Mouse (Mus musculus): Measurements from ENCODE around the gene Eps8.
A peak's percentile ranks its signal among the peaks of the same experiment; 100 is the strongest.
"Not testable (repeated sequence)": the region's sequence is repeated elsewhere in the genome, so short reads cannot be mapped to it uniquely, and the experiment has no call there.

Gene Eps8

DNA sequence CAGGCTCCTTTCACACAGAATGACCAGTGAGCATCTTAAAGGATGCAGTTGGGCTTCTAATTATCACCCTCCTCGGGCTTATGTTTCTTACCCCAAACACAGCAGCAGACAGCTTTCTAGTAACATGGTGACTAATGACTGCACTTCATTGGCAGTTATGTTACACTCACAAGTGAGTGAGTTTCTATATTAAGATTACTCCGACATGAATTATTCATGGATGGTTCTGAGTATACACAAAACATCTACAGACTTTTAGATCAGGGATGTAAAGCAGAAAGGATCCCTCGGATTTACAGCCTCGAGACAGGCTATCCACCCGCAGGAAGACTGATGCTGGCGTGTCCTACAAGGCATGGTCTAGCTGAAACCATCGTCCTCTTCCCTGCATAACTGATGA is 171.8 kb downstream of the Eps8 start:
- ATAC-seq (ENCODE audit: low TSS enrichment): peak; percentile 93

DNA sequence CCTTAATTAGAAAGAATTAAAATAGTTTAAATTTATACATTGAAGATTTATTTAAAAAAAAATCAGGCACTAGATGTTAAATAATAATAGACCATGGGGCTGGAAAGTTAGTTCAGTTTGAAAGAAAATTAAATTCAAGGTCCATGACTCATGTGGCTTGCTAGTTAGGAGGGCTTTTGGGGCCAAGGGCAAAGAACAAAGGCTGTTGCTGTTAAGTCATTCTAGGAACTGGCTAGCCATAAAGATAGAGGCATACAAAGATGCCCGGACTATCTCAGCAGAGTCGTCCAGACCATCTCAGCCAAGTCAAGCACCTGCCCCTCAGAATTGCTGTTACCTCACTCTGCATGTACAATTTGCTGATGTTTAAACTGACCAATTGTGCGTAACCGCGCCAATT is 179.0 kb downstream of the Eps8 start:
- not testable (repeated sequence) for ATAC-seq (ENCODE audit: low TSS enrichment)

DNA sequence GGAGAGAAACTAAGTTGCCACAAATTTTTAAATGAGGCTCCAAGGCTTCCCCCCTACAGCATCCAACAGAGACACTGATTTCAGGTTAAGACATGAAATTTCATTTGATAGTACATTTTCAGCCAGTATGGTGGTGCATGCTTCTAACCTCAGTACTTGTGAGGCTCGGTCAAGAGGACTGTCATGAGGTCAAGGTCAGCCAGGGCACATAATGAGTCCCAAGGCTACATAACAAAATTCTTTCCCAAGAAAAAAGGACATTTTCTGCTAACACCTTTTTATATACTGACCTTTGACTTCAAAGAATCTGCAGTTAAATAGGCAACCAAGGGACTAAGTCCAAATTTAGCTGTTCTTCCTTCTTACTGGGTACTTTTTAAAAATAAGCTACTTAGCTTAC is 181.2 kb downstream of the Eps8 start:
- no peak for ATAC-seq (ENCODE audit: low TSS enrichment)

DNA sequence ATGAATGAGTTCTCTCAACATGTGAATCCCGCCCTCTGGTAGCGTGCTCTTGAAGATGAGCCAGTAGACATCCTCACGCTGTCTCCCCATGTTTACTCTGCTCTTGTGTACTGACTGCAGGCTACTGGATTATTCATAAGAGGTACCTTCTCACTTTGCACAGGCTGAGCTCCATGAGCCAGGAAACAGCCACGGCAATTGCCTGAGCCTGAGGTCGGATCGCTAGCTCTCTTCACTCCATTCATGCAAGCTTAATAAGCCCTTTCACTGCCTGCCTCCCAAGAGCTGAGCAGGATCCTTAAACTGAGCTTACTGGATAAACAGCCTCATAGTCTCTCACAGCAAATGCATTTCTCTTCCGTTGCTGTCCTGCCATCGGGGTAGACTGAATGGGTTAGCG is 182.5 kb downstream of the Eps8 start:
- peak; percentile 52 for ATAC-seq (ENCODE audit: low TSS enrichment)

DNA sequence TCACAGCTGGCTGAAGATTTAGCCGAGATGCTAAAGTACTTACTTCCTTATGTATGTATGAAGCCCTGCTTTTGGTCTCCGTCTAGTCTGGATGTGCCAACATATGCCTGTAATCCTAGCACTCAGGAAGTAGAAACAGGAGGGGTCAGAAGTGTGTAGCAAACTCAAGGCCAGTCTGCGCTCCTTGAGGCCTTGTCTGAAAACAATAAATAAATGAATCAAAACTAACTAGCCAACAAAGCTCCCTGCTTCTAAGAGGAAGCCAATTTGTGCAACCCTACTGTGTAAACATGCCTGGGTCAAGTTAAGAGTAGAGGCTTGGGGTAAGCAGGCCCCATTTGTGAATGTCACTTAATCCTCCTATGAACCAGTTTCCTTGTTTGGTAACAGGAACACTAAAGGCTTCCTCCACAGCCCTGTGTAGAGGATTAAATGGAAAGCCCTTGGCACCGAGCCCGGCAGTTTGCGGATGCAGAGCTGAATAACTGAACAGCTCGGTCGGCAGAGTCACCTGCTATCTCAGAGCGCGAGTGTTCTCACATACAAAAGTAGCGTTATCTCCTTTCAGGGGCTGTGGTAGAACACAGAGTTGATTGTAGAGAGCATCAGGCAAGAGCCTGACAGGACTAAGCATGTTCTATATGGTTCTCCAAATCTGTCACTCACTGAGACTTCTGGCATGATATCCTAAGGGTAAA is 183.6 kb downstream of the Eps8 start:
- peak; percentile 73 for ATAC-seq (ENCODE audit: low TSS enrichment)

DNA sequence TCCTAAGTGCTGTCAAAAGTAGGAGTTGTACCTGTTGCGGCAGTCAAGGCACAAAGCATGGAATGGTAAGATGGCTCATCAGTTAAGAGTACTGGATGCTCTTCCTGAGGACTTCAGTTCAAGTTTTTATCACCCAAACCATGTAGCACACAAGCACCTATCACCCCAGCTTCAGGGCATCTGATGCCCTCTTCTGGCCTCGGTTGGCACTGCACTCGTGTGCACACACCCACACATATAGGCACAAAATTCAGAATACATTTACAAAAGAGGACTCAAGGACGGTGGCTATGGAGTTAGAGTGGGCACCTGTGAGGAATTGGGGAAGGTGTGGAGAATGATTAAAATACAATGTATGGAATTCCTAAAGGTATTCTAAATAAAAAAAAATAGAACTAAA is 185.1 kb downstream of the Eps8 start:
- ATAC-seq (ENCODE audit: low TSS enrichment): no peak

DNA sequence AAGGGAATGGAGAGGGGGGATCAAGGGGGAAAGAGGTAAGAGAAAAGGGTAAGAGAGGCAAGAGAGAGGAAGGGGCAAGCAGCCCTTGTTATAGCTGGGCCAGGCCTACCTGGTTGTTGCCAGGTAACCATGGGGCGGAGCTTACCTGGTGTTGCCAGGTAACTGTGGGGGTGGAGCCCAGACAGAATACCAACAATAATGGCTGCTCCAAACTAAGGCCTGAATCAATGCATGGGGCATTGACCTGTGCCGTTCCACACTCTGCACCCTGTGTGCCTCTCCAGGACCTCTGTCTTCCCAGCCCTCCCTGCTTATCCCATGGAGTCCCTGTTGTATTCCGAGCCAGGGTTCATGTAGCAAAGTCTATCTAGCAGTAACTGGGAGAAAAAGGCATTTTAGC is 187.0 kb downstream of the Eps8 start:
- ATAC-seq (ENCODE audit: low TSS enrichment): no peak

DNA sequence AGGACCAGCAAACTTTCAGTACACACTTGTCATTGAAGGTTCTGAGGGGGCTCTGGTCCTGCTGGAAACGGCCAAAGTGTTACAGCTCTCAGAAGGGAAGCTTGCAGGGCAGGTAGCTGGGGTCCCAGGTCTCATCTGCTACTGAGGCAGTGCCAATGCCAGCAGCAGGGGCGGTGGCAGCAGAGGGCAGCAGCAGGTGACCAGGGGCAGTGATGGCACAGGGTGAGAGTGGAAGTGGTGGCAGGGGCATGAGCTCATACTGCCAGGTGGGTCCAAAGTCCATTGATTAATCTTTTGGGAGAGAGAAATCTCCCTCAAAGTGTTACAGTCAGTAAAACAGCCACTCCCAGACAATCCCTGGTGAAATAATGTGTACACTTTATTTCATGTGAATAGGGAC is 188.4 kb downstream of the Eps8 start:
- no peak for ATAC-seq (ENCODE audit: low TSS enrichment)

DNA sequence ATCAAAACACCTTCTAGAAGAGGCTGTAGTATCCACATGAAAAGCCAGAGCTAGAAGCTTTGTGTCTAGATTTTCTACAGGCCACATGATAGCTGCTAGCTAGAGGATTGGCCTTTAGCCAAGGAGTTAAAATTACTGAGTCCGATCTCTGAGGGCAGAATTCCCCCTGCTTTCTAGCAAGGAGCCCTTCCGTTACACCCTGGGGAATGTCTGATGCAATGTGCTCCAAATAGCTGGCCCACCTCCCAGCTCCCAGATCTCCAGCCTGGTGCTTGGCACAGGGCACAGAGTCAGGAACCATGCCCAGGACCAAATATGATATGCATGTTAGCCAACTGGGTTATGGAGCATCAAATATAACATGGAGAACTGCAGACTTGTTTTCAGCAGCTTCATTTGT is 189.4 kb downstream of the Eps8 start:
- 0 out of 2 replicates have a peak, but pooled peaks have one; percentile 27 for ATAC-seq (ENCODE audit: low TSS enrichment)

DNA sequence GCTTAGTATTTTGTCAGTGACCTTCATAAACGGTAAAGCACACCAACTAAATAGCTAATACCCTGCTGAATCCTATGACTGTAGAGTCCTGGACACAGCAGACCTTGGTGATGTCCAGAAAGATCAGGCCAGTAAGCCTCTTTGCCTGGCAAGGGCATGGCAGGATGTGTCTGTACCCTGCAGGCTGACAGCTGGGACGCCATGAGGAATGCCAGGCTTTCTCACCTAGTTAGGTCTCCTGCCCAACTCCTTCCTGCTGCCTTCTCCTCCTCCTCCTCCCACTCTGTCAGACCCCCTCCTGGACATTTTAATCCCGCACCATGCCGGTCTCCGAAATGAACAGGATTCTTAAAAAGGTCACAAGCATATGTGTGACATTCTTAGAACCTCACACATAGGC is 190.9 kb downstream of the Eps8 start:
- ATAC-seq (ENCODE audit: low TSS enrichment): no peak

DNA sequence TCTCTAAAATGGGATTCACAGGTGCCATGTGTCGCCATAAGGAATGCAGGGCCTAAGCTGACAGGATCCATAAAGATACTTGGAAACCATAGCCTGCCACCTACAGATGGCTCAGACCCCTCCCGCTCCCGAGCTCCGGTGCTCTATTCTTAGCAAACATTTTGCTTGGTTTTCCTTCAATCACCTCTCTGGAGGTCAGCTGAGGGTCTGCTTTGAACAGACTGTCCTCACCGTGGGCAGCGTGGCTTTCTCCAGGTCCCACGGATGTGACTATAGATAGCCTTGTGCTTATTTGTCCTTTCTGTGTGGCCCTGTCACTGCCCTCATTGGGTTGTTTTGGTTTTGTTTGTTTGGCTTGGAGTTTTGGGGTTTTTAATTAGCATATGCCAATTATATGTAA is 196.5 kb downstream of the Eps8 start:
- no peak for ATAC-seq (ENCODE audit: low TSS enrichment)

DNA sequence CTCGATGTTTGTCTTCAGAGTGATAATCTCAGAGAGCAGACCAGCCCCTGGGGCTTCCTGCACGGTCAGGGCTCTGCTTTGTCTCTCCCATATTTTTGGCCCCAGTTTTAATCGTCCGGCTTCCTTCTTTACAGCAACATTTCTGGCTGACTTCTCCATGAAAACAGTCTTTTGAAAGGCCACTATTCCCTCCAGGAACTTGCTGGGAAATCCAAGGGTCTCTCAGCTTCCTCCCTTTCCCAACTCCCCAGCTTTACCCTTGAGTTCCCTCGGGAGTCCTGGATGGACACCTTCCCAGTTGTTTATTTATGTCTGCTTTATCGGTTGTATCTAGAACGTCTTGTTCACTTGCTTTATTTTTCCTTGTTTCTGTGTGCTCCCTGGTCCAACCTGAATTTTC is 197.5 kb downstream of the Eps8 start:
- no peak for ATAC-seq (ENCODE audit: low TSS enrichment)

DNA sequence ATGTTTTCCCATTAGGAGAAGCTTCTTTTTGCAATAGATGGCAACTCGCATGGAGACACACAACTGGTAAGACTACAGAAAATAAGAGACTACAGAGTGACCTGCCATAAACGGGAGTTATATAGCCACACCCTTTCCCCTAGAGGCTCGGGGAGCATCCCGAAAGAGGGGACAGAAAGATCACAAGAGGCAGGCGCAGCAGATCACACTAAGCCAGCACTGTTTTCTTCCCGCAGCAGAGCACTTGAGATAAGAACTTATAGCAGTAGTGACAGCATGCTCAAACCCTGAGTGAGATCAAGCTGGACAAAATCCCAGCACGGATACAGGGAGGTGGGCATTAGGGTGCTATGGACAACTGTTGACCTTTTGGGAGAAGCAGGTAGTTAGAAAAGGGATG is 198.6 kb downstream of the Eps8 start:
- no peak for ATAC-seq (ENCODE audit: low TSS enrichment)

DNA sequence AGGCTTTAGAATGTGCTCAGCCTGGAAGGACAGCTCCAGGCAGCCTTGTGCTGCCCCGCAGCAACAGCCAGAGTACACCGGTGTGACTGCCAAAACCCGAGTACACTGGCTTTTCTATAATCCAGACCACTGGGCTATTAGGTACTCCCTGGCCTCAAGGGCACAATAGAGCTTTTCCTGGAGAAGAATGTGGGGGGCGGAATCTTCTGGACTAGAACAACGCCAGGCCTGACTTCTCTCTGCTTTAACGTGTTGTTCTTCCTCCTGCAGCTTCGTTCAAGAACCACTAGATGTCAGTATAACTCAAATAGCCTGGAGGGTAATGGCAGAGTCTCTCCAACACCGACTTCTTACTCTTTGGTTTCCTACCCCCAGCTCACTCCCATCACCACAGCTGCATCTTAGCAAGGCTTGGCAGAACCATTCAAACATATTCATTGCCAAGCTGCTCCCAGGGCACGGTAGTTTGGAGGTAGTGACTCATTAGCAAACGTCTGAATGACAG is 199.1 kb downstream of the Eps8 start:
- ATAC-seq (ENCODE audit: low TSS enrichment): peak; percentile 96

DNA sequence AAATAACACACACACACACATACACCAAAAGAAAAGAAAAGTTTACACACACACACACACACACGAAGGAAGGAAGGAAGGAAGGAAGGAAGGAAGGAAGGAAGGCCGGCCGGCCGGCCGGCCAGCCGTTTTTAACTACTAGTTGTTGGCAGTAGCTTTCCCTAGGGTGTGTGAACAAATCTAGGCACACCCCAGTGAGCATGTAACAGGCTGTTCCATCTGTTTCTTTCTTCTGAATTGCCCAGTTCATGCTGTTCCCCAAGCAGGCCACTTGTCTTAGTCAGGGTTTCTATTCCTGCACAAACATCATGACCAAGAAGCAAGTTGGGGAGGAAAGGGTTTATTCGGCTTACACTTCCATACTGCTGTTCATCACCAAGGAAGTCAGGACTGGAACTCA is 208.6 kb downstream of the Eps8 start:
- ATAC-seq (ENCODE audit: low TSS enrichment): not testable (repeated sequence)

DNA sequence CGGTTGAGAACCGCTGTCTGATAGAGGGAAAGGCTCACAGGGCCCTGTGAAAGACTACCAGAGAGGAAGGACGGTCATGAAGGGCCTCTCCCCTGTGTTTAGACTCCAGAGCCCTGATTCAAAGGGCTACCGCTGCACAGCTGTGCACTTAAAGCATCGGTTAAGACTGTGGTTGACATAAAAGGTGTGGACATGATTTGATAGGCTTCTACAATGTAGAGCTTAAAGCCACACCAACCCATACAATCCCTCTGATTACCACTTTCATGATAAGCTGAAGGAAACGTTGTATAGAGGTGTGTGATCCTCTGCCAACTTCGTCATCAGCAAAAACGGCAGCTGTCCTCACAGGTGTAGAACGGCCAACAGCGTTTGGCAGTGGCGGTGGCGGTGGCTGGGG is 211.6 kb downstream of the Eps8 start:
- ATAC-seq (ENCODE audit: low TSS enrichment): no peak

DNA sequence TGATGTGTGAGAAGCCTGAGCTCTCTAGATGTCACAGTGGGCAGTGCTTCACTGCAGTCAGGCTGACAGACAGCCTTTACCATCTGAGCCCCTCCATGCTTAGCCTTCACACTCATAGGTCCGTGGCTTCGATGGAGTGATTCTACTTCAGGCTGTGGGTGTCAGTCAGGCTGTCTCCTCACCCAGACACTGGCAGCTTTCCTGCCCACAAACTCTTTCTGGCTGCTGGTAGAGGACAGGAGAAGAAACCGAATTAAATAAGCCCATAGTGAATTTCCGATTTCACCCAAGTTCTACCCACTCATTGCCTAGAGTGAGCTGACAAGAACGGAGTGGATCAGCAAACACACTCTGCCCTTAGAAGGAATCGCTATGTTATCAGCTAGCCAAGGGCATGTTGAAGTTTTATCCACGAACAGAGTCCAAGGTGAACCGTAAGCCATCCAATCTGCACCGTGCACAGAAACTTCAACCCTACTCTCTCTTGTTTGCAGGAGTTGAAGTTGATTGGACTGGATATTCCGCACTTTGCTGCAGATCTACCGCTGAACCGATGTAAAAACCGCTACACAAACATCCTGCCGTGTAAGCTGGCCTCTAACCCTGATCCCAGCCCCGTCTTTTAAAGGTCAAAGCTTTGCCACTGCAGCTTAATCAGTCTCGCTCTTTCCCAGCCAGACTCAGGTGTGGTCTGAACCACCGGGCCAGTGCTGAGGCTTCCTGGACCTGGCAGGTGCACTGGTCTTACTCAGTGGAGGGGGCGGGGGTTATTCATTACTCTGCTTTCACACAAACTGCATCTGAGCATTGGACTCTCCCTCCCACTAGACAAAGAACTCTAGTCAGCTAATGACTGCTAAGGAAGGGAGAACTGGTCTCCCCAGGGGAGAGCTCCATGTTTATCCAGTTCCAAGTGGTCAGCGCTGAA is 213.9 kb downstream of the Eps8 start:
- peak; percentile 95 for ATAC-seq (ENCODE audit: low TSS enrichment)

DNA sequence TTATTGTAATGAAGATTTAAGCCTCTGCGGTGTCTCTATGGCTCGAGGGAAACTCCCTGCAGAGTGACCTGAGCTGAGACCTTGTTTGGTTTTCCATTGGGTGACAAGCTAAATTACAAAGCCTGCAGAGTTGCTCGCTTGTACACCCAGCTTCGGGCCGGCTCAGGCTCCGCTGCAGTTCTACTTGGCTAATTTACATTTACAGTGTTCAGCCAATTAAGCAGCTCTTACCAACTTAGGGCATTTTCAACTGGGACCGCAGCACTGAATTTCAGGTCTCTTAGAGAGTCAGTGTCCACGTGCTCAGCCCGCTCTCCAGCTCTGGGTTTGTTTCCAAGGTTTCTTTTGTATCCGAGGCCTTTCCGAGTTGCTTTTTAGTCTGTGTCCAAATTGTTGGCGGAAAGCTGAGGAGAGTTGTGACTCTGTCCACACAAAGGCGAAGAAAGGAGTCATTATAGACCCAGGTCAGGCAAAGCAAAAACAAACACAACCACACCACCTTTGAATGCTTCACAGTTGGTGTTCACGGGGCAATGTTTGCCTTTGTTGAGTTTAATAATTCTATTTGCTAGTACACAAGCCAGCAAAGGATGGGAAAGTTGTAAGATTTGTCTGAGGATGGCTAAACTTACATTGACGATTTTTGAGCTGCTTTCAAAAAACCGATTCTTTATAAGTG is 216.6 kb downstream of the Eps8 start:
- ATAC-seq (ENCODE audit: low TSS enrichment): peak; percentile 38; the same call in 1 of the 2 replicates

DNA sequence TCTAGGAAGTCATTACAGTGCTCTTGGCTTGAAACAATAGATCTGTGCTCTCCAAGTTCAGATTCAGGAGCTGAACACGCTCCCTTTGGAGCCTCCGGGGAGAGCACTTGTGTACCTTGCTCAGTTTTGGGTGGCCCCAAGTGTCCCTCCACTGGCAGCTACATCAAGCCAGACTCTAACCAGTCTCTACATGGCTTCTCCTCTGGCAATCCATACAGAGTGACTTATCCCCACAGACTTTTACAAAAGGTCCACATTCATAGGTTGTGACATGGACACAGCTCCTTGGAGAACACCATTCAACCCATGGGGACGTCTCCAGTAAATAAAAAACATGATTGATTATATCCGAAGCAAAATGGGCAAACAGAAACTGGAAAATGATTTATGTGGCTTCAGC is 217.2 kb downstream of the Eps8 start:
- ATAC-seq (ENCODE audit: low TSS enrichment): no peak

DNA sequence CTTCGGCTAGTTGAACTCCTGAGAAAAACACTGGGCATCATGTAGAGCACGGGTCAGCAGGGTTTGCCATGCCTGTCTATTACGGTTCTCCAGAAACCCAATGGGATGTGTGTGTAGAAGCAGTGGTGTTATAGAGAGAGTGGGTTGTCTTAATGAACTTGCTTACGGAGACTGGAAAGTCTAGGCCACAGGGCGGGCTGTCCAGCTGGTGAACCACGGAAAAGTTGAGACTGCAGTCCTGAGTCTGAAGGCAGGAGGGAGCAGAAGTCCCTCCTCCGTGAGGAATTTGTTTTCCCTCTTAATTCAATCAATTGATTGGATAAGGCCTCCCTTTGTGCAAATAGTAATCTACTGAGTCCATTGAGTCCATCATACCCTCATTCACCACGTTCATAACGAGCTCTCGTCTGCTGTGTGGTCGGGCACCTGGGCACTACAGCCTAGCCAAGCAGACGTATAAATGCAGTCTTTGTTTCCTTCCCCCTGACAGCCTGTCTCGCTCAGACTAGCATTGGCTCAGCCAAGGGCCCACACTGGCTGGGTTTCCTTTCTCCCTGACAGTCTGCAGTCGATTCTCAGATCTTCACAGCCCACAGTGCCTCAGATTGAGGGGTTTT is 221.0 kb downstream of the Eps8 start:
- ATAC-seq (ENCODE audit: low TSS enrichment): peak; percentile 52; the same call in 1 of the 2 replicates

Measured in frontal cortex, adult (tissue).